Mouse (Mus musculus): Measurements from ENCODE around the gene P2rx4. TPM values are rescaled to one million over a fixed set of nuclear protein-coding genes. Genes with fewer than 3 reads are reported as not detected.

P2rx4 gene
- total RNA-seq, 1 experiment from 2014 or later = 36.3 TPM

DNA sequence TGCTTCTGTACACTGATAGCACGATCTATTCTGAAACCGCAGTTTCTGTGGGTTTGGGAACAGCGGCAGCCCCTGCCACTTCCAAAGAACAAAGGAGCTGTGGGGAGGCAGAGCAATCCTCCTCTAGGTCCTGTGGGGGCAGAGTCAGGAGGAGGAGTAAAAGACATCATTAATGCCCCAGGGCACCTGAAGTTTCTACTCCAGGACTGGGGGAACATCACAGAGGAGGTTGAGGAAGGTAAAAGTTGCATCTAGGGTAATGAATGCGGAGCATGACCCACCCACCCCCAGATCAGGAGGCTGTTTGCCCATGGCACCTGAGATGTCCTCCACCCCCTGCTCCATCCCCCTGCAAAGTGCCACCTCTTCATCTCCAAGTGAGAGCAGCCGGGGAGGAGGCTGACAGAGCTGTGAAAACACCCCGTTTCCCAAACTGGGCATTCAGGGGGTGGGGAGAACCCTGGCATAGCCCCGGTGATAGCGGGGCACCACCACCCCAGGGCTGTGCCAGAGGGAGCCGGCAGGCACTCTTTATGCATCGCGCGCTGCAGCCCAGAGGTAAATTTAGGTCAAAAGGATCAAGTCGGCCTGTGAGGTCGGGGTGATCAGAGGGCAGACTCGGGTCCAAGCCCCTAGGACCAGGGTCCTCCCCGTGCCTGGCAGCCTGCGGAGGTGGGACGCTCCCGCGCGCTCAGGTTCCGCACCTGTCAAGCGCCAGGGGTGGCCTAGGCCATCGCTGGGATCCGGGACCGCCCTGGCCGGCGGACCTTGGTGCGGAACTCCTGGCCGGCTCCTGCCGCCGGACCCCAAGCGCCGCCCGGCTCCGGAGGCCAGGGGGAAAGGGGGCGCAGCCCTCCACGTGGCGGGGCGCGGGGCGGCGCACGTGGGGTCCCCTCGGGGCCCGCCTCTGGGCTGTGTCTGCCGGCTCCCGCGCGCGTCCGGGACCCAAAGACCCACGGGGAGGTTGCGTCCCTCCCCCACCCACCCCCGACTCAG is 71.2 kb downstream of the P2rx4 start:
- ATAC-seq (ENCODE audit: extremely low read depth, insufficient number of reproducible peaks, low FRiP score, poor library complexity, severe bottlenecking) = no peak

Other genes with a start within 250 kb of the P2rx4 start
- gene Atp2a2, start 205.3 kb upstream of the P2rx4 start, total RNA-seq (2017) = 43.3 and 54.9 TPM in 2 replicates
- gene Ift81, start 93.0 kb upstream of the P2rx4 start, total RNA-seq (2017) = 0.93 and 2.7 TPM in 2 replicates
- 3.7 and 6.3 TPM in 2 replicates for gene P2rx7, start 63.6 kb upstream of the P2rx4 start, total RNA-seq (2017)
- 38.7 and 39.8 TPM in 2 replicates for gene Camkk2, start 71.9 kb downstream of the P2rx4 start, total RNA-seq (2017)
- gene Anapc5, start 113.8 kb downstream of the P2rx4 start, total RNA-seq (2017) = 205 and 210 TPM in 2 replicates
- 28.2 and 33.8 TPM in 2 replicates for gene Rnf34, start 142.5 kb downstream of the P2rx4 start, total RNA-seq (2017)

Measured in neutrophil, adult 5-6 weeks (primary cell).